Mouse (Mus musculus): ENCODE results near the gene Tgfbrap1.

DNA sequence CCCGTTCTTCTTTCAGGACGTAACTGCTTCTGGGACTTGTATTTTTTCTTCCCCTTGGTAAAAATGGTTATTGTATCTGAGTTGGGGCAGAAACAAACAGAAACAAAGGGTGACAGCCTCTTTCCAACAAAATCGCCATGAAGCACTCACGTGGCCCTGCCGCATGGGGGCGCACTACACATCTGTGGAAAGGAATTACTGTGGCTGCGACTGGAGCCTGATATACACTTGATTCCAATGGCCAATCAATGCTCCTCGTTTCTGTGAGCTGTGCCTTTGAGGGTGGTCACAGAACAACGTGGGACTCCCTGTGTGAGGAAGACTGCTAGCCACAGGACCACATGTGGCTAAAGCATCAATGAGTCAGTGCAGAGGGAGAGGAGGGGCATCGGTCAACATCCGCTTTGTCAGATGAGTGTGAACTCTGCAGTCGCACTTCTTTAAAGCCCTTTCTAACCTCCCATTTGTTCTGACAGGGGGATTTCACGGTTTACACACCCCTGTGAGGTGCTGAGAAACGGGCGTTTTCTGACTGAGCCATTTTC lies 39.9 kb upstream of the Tgfbrap1 start:
- peak; percentile 94 for TF ChIP-seq CTCF (IDR thresholded peaks at IDR 0.05; ENCODE audit: low read depth, low read length)
- TF ChIP-seq TAL1 (conservative IDR thresholded peaks at IDR 0.05; ENCODE audit: low read depth, low read length), result no peak
- no peak for TF ChIP-seq GATA1 (IDR thresholded peaks at IDR 0.05; ENCODE audit: borderline replicate concordance, low read length)
- no peak for TF ChIP-seq GATA2 (IDR thresholded peaks at IDR 0.05; ENCODE audit: borderline replicate concordance, low read depth, low read length)
